Mouse (Mus musculus): ENCODE data around the gene Tex14. TPM values are rescaled to one million over a fixed set of nuclear protein-coding genes. Genes with fewer than 3 reads are reported as not detected.
A peak's percentile ranks its signal among the peaks of the same experiment; 100 is the strongest.
"Not testable (repeated sequence)": the region's sequence is repeated elsewhere in the genome, so short reads cannot be mapped to it uniquely, and the experiment has no call there.

Gene Tex14
- polyA plus RNA-seq, 1 experiment from 2014 or later, result 0.86 TPM

GRCm38 (mm10) chr11:87468278-87468655, 63.4 kb downstream of the Tex14 start:
- no peak overlapping the region for H3K9ac ChIP-seq (replicated peaks)
- H3K4me3 ChIP-seq (replicated peaks), result no peak overlapping the region
- H3K27ac ChIP-seq (replicated peaks), result no peak overlapping the region
- H3K4me2 ChIP-seq, result no peak overlapping the region
- H3K4me1 ChIP-seq, result peaks cover 11% of the 10 kb centered on the region; the same call in 1 of the 2 replicates
- H3K27me3 ChIP-seq (replicated peaks), result no peaks in the 10 kb centered on the region
- 54% methylated on average over 7 of the region's 7 CpGs for WGBS
- H3K9me3 ChIP-seq (replicated peaks), result no peaks in the 10 kb centered on the region
- H3K36me3 ChIP-seq, result no peaks in the 10 kb centered on the region
- no peak for ATAC-seq (ENCODE audit: low FRiP score)

DNA sequence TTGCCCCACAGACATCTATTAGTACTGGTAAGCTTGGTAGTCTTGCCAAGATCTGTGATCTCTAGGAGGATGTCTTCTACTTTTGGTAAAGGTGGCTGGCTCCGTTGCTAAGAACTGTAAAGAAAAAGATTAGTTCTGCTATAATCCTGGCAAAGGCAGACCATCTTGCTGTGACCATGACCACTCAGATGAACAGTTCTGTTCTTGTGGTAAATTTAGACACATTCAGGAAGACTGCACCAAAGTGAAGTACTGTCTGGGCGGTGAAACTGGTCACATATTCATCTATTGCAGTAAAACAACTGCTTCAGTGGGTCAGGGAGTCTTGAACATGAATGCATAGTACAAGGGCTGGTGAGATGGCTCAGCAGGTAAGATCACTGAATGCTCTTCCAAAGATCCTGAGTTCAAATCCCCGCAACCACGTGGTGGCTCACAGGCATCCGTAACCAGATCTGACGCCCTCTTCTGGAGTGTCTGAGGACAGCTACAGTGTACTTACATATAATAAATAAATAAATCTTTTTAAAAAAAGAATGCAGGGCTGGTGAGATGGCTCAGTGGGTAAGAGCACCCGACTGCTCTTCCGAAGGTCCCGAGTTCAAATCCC, 63.9 kb downstream of the Tex14 start:
- 82% methylated on average over 9 of the region's 9 CpGs for WGBS
- no peak overlapping the region for H3K4me2 ChIP-seq
- H3K4me1 ChIP-seq, result peaks cover 11% of the 10 kb centered on the region; the same call in 1 of the 2 replicates
- no peaks in the 10 kb centered on the region for H3K27me3 ChIP-seq (replicated peaks)
- H3K4me3 ChIP-seq (replicated peaks), result no peak overlapping the region
- no peak overlapping the region for H3K9ac ChIP-seq (replicated peaks)
- no peak for ATAC-seq (ENCODE audit: low FRiP score)
- H3K27ac ChIP-seq (replicated peaks), result no peak overlapping the region
- H3K36me3 ChIP-seq, result no peaks in the 10 kb centered on the region
- H3K9me3 ChIP-seq (replicated peaks), result no peaks in the 10 kb centered on the region

DNA sequence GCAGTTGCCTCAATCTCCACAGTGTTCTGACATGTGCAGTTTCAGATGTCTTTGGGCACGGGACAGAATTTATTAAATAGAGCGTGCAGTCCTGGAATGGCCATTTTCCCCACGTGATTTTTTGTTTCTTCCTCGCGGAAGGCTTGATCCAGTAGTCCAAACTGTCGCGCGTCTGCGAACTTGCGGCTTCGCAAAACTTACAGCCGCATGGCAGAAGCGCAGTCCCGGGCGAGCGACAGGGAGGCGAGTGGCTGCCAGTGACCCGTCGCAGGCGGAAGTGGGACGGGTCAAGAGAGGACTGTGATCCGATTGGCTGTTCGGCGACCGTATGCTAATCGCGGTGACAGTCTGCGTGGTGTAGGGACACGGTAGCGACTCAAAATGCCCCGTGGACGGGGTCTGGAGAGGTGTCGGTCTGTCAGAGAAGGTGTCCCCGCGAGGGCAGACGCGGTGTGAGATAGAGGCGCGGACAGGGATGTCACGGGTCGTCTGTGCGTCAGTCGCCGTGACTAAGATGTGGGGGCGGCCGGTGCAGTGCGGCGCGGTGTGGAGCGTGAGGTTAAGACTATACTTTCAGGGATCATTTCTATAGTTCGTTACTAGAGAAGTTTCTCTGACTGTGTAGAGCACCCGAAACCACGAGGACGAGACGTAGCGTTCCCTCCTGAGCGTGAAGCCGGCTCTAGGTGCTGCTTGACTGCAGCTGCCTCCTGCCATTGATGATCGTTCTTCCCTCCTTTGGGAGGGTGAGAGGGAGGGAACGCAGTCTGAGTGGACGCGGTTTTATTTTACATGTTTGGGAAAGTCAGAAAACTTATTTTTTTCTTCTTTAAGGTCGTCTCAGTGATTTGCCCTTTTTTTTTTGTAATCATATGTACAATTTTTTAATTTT, 66.2 kb downstream of the Tex14 start:
- not testable (repeated sequence) for H3K9me3 ChIP-seq (replicated peaks); H3K36me3 ChIP-seq; H3K27me3 ChIP-seq (replicated peaks)
- peak; percentile 100 for ATAC-seq (ENCODE audit: low FRiP score)
- H3K4me2 ChIP-seq, result peak overlapping the region; percentile 68
- peak overlapping the region; percentile 44; the same call in 1 of the 2 replicates for H3K9ac ChIP-seq (replicated peaks)
- H3K4me3 ChIP-seq (replicated peaks), result peak overlapping the region; percentile 43
- peak overlapping the region; percentile 69; the same call in 1 of the 2 replicates for H3K27ac ChIP-seq (replicated peaks)
- WGBS, result under 1% methylated on average over 31 of the region's 63 CpGs
- H3K4me1 ChIP-seq, result peaks cover 11% of the 10 kb centered on the region; the same call in 1 of the 2 replicates

- 0% methylated on average over 1 of the region's 3 CpGs for WGBS
- H3K9ac ChIP-seq (replicated peaks); H3K9me3 ChIP-seq (replicated peaks); H3K27me3 ChIP-seq (replicated peaks); H3K4me3 ChIP-seq (replicated peaks); H3K4me2 ChIP-seq; ATAC-seq (ENCODE audit: low FRiP score); H3K27ac ChIP-seq (replicated peaks); H3K36me3 ChIP-seq: not testable (repeated sequence)
- H3K4me1 ChIP-seq, result peaks cover 11% of the 10 kb centered on the region; the same call in 1 of the 2 replicates
Measured at GRCm38 (mm10) chr11:87471699-87471997, 66.8 kb downstream of the Tex14 start.

GRCm38 (mm10) chr11:87472058-87472457, 67.2 kb downstream of the Tex14 start:
- 27% methylated on average over 4 of the region's 4 CpGs for WGBS
- H3K9ac ChIP-seq (replicated peaks), result not testable (repeated sequence)

DNA sequence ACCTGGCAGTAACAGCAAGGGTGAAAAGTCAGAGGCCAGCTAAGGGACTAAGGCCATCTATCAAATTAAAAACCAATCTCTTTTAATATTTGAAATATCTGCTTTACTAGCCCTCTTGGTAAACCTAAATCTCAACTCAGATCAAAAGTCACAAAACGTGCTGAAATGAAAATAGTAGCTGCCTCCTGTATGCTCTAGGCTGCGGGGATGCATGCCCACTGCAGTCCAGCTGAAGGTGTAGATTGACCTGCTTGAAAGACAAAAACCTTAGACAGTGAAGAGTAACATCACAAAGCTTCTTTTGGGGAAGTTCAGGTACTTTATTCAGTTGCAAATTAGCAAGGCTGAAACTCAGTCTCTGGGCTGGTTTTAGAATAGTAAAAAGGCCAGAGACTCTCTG, 74.3 kb downstream of the Tex14 start:
- not testable (repeated sequence) for H3K27ac ChIP-seq (replicated peaks); H3K9me3 ChIP-seq (replicated peaks); H3K36me3 ChIP-seq; H3K4me3 ChIP-seq (replicated peaks); H3K4me1 ChIP-seq; H3K9ac ChIP-seq (replicated peaks); H3K4me2 ChIP-seq; ATAC-seq (ENCODE audit: low FRiP score); H3K27me3 ChIP-seq (replicated peaks)
- WGBS, result 74% methylated on average over 2 of the region's 2 CpGs

More at GRCm38 (mm10) chr11:87472058-87472457, 67.2 kb downstream of the Tex14 start:
- H3K27ac ChIP-seq (replicated peaks); H3K4me3 ChIP-seq (replicated peaks); ATAC-seq (ENCODE audit: low FRiP score); H3K4me2 ChIP-seq; H3K9me3 ChIP-seq (replicated peaks); H3K27me3 ChIP-seq (replicated peaks); H3K36me3 ChIP-seq: not testable (repeated sequence)
- peaks cover 11% of the 10 kb centered on the region; the same call in 1 of the 2 replicates for H3K4me1 ChIP-seq

DNA sequence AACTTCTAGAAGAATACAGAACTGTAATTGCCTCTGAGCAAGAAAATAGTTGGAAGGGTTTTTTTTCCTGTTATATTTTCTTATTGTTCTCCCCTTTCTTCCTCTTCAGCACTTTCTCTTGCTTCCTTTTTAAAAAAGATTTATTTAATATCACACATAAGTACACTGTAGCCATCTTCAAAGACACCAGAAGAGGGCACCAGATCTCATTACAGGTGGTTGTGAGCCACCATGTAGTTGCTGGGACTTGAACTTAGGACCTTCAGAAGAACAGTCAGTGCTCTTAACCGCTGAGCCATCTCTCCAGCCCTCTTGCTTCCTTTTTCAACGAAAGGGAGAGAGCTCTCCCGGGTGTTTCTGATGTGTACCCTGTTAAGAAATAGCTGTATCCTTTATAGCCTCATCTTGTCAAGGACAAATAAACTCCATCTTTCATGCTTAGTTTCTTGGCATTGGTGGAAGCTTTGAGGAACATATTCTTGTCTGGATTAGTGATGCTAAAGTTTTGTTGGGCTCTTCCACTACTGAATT, 79.0 kb downstream of the Tex14 start:
- ATAC-seq (ENCODE audit: low FRiP score), result no peak
- Histone ChIP-seq H3K4me1 (no peaks in the 10 kb centered on the region), H3K27me3 (replicated peaks) (no peaks in the 10 kb centered on the region), H3K9ac (replicated peaks) (no peak overlapping the region), H3K4me2 (no peak overlapping the region), H3K4me3 (replicated peaks) (no peak overlapping the region), H3K27ac (replicated peaks) (no peak overlapping the region), H3K36me3 (no peaks in the 10 kb centered on the region), H3K9me3 (replicated peaks) (no peaks in the 10 kb centered on the region)
- WGBS, result 84% methylated on average over 3 of the region's 3 CpGs

DNA sequence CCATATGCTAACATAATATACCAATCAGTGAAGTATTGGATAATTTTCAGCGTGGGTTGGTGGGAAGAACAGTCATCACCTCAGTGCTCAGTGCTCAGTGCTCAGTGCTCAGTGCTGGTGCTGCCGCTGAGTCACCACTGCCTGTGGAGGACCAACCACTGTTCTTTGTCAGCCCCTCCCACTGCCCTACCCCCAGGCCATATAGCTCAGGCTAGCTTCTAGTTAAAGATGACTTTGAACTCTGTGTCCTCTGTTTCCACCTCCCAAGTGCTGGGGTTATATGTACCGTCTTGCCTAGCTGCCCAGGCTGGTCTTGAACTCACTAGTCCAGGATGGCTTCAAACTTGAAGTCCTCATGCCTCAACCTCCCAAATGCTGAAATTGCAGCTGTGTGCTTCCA, 84.1 kb downstream of the Tex14 start:
- no peak overlapping the region for H3K4me3 ChIP-seq (replicated peaks)
- H3K4me2 ChIP-seq, result no peak overlapping the region
- H3K27me3 ChIP-seq (replicated peaks), result no peaks in the 10 kb centered on the region
- whole genome bisulfite sequencing, result 82% methylated on average over 3 of the region's 3 CpGs
- no peak overlapping the region for H3K9ac ChIP-seq (replicated peaks)
- no peaks in the 10 kb centered on the region for H3K36me3 ChIP-seq
- no peak overlapping the region for H3K27ac ChIP-seq (replicated peaks)
- H3K9me3 ChIP-seq (replicated peaks), result no peaks in the 10 kb centered on the region
- no peak for ATAC-seq (ENCODE audit: low FRiP score)
- H3K4me1 ChIP-seq, result no peaks in the 10 kb centered on the region

- Histone ChIP-seq H3K4me2 (no peak overlapping the region), H3K9me3 (replicated peaks) (no peaks in the 10 kb centered on the region), H3K36me3 (no peaks in the 10 kb centered on the region), H3K27ac (replicated peaks) (no peak overlapping the region), H3K27me3 (replicated peaks) (no peaks in the 10 kb centered on the region), H3K4me3 (replicated peaks) (no peak overlapping the region), H3K9ac (replicated peaks) (no peak overlapping the region), H3K4me1 (0 out of 2 replicates have a peak, but pooled peaks cover 5% of the 10 kb centered on the region)
- 66% methylated on average over 5 of the region's 5 CpGs for WGBS
- ATAC-seq (ENCODE audit: low FRiP score), result no peak
Measured at GRCm38 (mm10) chr11:87504690-87505214, 99.9 kb downstream of the Tex14 start.

- Histone ChIP-seq H3K4me2 (no peak overlapping the region), H3K4me3 (replicated peaks) (no peak overlapping the region), H3K4me1 (0 out of 2 replicates have a peak, but pooled peaks cover 5% of the 10 kb centered on the region), H3K27ac (replicated peaks) (no peak overlapping the region), H3K9ac (replicated peaks) (no peak overlapping the region), H3K36me3 (no peaks in the 10 kb centered on the region), H3K27me3 (replicated peaks) (no peaks in the 10 kb centered on the region), H3K9me3 (replicated peaks) (no peaks in the 10 kb centered on the region)
- WGBS, result 79% methylated on average over 3 of the region's 3 CpGs
- no peak for ATAC-seq (ENCODE audit: low FRiP score)
Measured at GRCm38 (mm10) chr11:87506502-87506901, 101.6 kb downstream of the Tex14 start.

GRCm38 (mm10) chr11:87507043-87507442, 102.2 kb downstream of the Tex14 start:
- Histone ChIP-seq H3K27me3 (replicated peaks) (no peaks in the 10 kb centered on the region), H3K9ac (replicated peaks) (no peak overlapping the region), H3K4me3 (replicated peaks) (no peak overlapping the region), H3K9me3 (replicated peaks) (no peaks in the 10 kb centered on the region), H3K4me1 (0 out of 2 replicates have a peak, but pooled peaks cover 5% of the 10 kb centered on the region), H3K36me3 (no peaks in the 10 kb centered on the region), H3K4me2 (no peak overlapping the region), H3K27ac (replicated peaks) (no peak overlapping the region)
- no peak for ATAC-seq (ENCODE audit: low FRiP score)

DNA sequence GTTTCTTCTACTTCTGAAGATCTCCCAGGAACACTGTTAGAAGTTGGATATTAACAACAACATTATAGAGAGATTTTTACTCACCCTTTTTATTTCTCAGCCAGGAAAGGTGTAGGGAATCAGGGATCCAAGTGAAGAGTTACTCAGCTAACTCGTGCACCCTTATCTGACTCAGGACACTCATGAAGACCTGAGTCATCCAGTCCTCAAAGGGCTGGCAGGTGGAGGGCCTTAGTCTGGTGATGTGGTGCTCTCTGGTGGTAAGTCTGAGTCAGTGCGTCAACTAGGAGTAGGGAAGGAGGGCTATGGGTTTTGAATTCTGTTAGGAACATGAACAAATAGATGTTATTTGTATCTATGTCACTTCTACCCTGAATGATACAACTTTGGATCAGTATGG, 114.4 kb downstream of the Tex14 start:
- Histone ChIP-seq H3K4me2 (no peak overlapping the region), H3K27me3 (replicated peaks) (no peaks in the 10 kb centered on the region), H3K4me1 (no peaks in the 10 kb centered on the region), H3K4me3 (replicated peaks) (no peak overlapping the region), H3K27ac (replicated peaks) (no peak overlapping the region), H3K36me3 (no peaks in the 10 kb centered on the region), H3K9ac (replicated peaks) (no peak overlapping the region), H3K9me3 (replicated peaks) (no peaks in the 10 kb centered on the region)
- no peak for ATAC-seq (ENCODE audit: low FRiP score)
- WGBS, result 11% methylated on average over 2 of the region's 2 CpGs

All from neural tube, embryonic 15.5 days (tissue).